Mouse (Mus musculus): ENCODE data around the gene Pax8. TPM values are rescaled to one million over a fixed set of nuclear protein-coding genes. Genes with fewer than 3 reads are reported as not detected.

Pax8 gene
- polyA plus RNA-seq, 1 experiment from 2014 or later: 0.09 TPM

GRCm38 (mm10) chr2:24479906-24480305, 4.5 kb upstream of the Pax8 start:
- Histone ChIP-seq H3K9me3 (replicated peaks) (no peaks in the 10 kb centered on the region), H3K9ac (no peak overlapping the region), H3K27me3 (peaks cover 32% of the 10 kb centered on the region), H3K27ac (no peak overlapping the region), H3K4me3 (no peak overlapping the region), H3K4me2 (no peak overlapping the region), H3K4me1 (peaks cover 7% of the 10 kb centered on the region; the same call in 1 of the 2 replicates), H3K36me3 (ENCODE audit: poor library complexity, severe bottlenecking) (no peaks in the 10 kb centered on the region)
- ATAC-seq: no peak
- WGBS: 63% methylated on average over 2 of the region's 2 CpGs

- H3K36me3 ChIP-seq (ENCODE audit: poor library complexity, severe bottlenecking): no peaks in the 10 kb centered on the region
- H3K27ac ChIP-seq: no peak overlapping the region
- H3K4me3 ChIP-seq: no peak overlapping the region
- peaks cover 39% of the 10 kb centered on the region for H3K27me3 ChIP-seq
- no peak overlapping the region for H3K4me2 ChIP-seq
- 4% methylated on average over 1 of the region's 1 CpGs for WGBS
- H3K9ac ChIP-seq: no peak overlapping the region
- ATAC-seq: no peak
- H3K4me1 ChIP-seq: peaks cover 10% of the 10 kb centered on the region
- H3K9me3 ChIP-seq (replicated peaks): no peaks in the 10 kb centered on the region
Observed at GRCm38 (mm10) chr2:24479151-24479550, 3.8 kb upstream of the Pax8 start.

- ATAC-seq: no peak
- Histone ChIP-seq H3K4me3 (no peak overlapping the region), H3K4me1 (peaks cover 16% of the 10 kb centered on the region), H3K9ac (no peak overlapping the region), H3K9me3 (replicated peaks) (no peaks in the 10 kb centered on the region), H3K27ac (no peak overlapping the region), H3K4me2 (no peak overlapping the region), H3K27me3 (peaks cover 44% of the 10 kb centered on the region), H3K36me3 (ENCODE audit: poor library complexity, severe bottlenecking) (no peaks in the 10 kb centered on the region)
- 40% methylated on average over 4 of the region's 4 CpGs for WGBS
Observed at GRCm38 (mm10) chr2:24478611-24479010, 3.2 kb upstream of the Pax8 start.

DNA sequence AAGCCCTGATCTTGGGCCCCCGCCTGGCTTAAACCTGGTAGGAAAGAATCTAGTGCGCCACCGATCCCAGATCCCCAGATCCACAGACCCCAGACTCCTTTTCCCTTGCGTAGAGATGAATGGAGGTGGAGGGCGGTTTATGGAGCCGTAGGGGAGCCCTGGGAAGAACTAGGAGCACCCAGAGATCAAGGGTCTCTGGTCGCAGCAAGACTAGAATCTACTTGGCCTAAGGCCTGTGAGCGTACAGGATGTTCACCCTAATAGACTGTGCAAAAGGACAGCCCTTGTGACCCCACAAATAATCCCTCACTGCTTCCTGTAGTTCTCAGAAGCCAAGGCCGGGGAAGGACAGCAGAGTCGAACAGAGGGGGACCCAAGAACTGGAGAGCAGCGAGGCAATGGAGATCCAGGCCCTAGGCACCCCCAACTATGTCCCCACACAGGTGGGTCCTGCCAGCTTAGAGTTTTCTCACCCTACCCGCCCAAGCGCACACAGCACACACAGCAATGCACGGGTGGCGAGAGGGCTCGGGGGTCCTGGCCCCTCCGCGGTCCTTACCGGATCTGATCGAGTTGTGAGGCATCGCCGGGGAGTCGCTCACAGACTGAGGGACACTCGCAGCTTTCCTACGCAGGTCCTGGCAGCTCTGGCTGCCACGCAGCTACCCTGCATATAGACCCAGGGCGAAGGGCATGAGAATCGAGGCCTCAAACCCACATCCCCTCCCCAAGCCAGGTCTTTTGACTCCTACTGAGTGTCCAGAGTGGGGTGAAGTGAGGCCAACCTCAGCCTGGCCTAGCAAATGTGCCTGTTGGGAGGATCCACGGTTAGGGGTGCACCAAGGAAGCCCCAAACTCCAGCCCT, 653 bp downstream of the Pax8 start:
- Histone ChIP-seq H3K9ac (no peak overlapping the region), H3K36me3 (ENCODE audit: poor library complexity, severe bottlenecking) (no peaks in the 10 kb centered on the region), H3K27me3 (peaks cover 77% of the 10 kb centered on the region), H3K4me1 (peaks cover 18% of the 10 kb centered on the region), H3K9me3 (replicated peaks) (no peaks in the 10 kb centered on the region), H3K4me2 (peak overlapping the region; percentile 53), H3K4me3 (peak overlapping the region; percentile 28), H3K27ac (no peak overlapping the region)
- ATAC-seq: no peak
- WGBS: 7% methylated on average over 29 of the region's 29 CpGs

DNA sequence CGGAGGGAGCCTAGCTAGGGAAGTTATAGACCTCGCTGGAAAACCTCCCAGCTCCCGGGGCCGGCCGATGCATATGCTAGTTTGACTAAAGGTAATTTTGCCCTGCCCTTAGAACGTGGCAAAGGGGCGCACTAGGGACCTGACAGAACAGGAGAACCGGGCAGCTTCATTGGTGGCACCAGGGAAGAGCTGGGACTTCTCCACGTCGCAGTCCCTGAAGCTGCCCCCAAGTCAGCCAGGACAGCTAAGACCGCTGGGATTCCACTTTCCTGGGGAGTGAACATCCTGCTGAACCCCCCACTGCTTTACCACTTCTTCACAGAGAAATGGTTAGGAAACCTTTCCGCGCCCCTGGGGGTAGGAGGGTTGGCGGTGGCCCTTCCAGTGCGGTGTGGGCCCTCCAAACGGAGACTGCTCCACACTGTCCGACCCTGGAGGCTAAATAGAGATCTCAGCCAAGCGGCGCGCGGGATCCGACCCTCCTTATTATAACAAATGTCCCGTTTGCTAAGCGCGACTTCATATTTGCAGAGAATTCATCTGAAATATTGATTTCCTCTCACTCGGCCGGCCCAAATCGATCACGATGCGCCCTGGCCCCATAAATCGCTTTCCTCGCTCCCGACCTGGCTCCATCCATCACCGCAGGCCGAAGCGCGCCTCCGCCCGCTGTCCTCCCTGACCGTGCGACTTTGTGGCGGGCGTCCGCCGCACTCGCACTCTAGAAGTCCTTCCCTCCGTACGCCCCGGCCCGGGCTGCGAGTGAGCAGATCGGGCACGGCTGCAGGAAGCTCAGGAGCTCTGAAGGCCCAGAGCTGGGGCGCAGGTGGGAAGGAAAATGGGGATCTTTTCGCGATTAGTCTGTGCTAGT, 1.5 kb downstream of the Pax8 start:
- H3K4me3 ChIP-seq: peak overlapping the region; percentile 28
- peaks cover 11% of the 10 kb centered on the region for H3K4me1 ChIP-seq
- H3K27ac ChIP-seq: no peak overlapping the region
- WGBS: under 1% methylated on average over 56 of the region's 56 CpGs
- no peaks in the 10 kb centered on the region for H3K9me3 ChIP-seq (replicated peaks)
- no peaks in the 10 kb centered on the region for H3K36me3 ChIP-seq (ENCODE audit: poor library complexity, severe bottlenecking)
- H3K4me2 ChIP-seq: peak overlapping the region; percentile 53
- no peak overlapping the region; the same call in 1 of the 2 replicates for H3K9ac ChIP-seq
- 0 out of 2 replicates have a peak, but pooled peaks have one; percentile 27 for ATAC-seq
- H3K27me3 ChIP-seq: peaks cover 81% of the 10 kb centered on the region

GRCm38 (mm10) chr2:24472677-24473076, 2.7 kb downstream of the Pax8 start:
- Histone ChIP-seq H3K27me3 (peaks cover 77% of the 10 kb centered on the region), H3K36me3 (ENCODE audit: poor library complexity, severe bottlenecking) (no peaks in the 10 kb centered on the region), H3K4me3 (no peak overlapping the region), H3K4me1 (peaks cover 11% of the 10 kb centered on the region), H3K4me2 (no peak overlapping the region), H3K9me3 (replicated peaks) (no peaks in the 10 kb centered on the region), H3K9ac (no peak overlapping the region), H3K27ac (no peak overlapping the region)
- ATAC-seq: no peak
- WGBS: under 1% methylated on average over 11 of the region's 11 CpGs

DNA sequence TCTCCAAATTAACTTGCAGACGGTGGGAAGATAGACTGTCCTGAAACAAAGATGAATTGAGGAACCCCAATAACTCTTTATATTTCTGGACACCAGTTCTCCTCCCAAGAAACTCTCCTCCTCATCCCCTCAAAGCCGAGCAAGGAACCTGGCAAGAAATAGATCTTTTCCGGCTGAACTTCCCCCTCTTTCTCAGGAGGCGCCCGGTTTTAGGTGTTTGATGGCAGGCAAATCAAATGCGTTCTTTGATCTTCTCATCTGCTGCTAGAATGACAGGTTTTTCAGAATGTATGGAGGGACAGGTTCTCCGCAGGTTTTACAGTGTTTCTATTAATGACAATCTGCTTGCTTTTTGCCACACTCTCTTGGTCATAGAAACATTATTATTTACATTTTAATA, 3.3 kb downstream of the Pax8 start:
- ATAC-seq: no peak
- WGBS: 2% methylated on average over 7 of the region's 7 CpGs
- Histone ChIP-seq H3K27me3 (peaks cover 75% of the 10 kb centered on the region), H3K4me3 (no peak overlapping the region), H3K27ac (no peak overlapping the region), H3K4me2 (no peak overlapping the region), H3K9me3 (replicated peaks) (no peaks in the 10 kb centered on the region), H3K4me1 (peaks cover 11% of the 10 kb centered on the region), H3K36me3 (ENCODE audit: poor library complexity, severe bottlenecking) (no peaks in the 10 kb centered on the region), H3K9ac (no peak overlapping the region)

GRCm38 (mm10) chr2:24469102-24469501, 6.3 kb downstream of the Pax8 start:
- H3K9ac ChIP-seq: no peak overlapping the region
- H3K27ac ChIP-seq: no peak overlapping the region
- H3K4me2 ChIP-seq: no peak overlapping the region
- no peak for ATAC-seq
- peaks cover 48% of the 10 kb centered on the region for H3K27me3 ChIP-seq
- WGBS: 58% methylated on average over 4 of the region's 4 CpGs
- no peaks in the 10 kb centered on the region for H3K9me3 ChIP-seq (replicated peaks)
- no peak overlapping the region for H3K4me3 ChIP-seq
- H3K4me1 ChIP-seq: peaks cover 7% of the 10 kb centered on the region
- no peaks in the 10 kb centered on the region for H3K36me3 ChIP-seq (ENCODE audit: poor library complexity, severe bottlenecking)

DNA sequence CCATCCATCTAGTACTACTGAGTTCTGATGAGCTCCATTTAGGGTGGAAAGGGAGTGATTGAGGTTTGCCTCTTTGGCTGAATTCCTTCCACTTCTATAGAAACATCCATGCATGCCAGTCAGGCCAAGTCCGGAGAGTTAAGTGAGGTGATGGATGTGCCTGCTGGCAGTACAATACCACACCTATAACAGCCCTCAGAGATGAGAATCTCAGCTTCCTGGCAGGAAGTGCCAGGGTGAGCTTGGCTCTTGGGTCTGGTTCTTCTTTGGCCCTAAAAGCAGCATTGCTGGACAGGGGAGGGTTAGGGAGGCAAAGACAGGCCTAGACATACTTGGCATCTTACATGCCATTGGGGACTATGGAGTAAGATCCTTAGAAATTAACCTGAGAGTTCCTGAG, 7.0 kb downstream of the Pax8 start:
- Histone ChIP-seq H3K27ac (no peak overlapping the region), H3K4me1 (peaks cover under 1% of the 10 kb centered on the region; the same call in 1 of the 2 replicates), H3K4me3 (no peak overlapping the region), H3K9ac (no peak overlapping the region), H3K27me3 (peaks cover 42% of the 10 kb centered on the region), H3K4me2 (no peak overlapping the region), H3K36me3 (ENCODE audit: poor library complexity, severe bottlenecking) (no peaks in the 10 kb centered on the region), H3K9me3 (replicated peaks) (no peaks in the 10 kb centered on the region)
- 75% methylated on average over 1 of the region's 1 CpGs for WGBS
- no peak for ATAC-seq

- Histone ChIP-seq H3K9me3 (replicated peaks) (no peaks in the 10 kb centered on the region), H3K27me3 (peaks cover 30% of the 10 kb centered on the region), H3K4me2 (no peak overlapping the region), H3K36me3 (ENCODE audit: poor library complexity, severe bottlenecking) (no peaks in the 10 kb centered on the region), H3K4me3 (no peak overlapping the region), H3K9ac (no peak overlapping the region), H3K27ac (no peak overlapping the region), H3K4me1 (no peaks in the 10 kb centered on the region)
- ATAC-seq: no peak
- WGBS: 3% methylated on average over 1 of the region's 1 CpGs
Observed at GRCm38 (mm10) chr2:24467156-24467555, 8.2 kb downstream of the Pax8 start.

DNA sequence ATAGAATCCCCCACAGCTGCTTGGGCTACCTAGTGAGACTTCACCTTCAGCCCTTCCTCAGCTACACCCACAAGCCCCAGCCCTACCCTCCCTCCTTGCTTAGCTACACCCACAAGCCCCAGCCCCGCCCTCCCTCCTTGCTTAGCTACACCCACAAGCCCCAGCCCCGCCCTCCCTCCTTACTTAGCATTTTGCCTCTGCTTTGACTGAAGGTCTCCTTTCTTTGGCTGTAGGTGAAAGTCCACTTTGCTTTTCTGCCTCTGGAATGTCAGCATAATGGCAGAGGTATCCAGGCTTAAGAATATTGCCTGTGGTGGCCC, 14.6 kb downstream of the Pax8 start:
- Histone ChIP-seq H3K27me3 (peaks cover 12% of the 10 kb centered on the region), H3K9ac (no peak overlapping the region), H3K4me1 (no peaks in the 10 kb centered on the region), H3K9me3 (replicated peaks) (no peaks in the 10 kb centered on the region), H3K36me3 (ENCODE audit: poor library complexity, severe bottlenecking) (no peaks in the 10 kb centered on the region), H3K4me3 (no peak overlapping the region), H3K4me2 (no peak overlapping the region), H3K27ac (no peak overlapping the region)
- WGBS: 33% methylated on average over 1 of the region's 2 CpGs
- ATAC-seq: no peak

GRCm38 (mm10) chr2:24460112-24460807, 15.1 kb downstream of the Pax8 start:
- 47% methylated on average over 9 of the region's 9 CpGs for WGBS
- no peak overlapping the region for H3K4me3 ChIP-seq
- no peak for ATAC-seq
- H3K36me3 ChIP-seq (ENCODE audit: poor library complexity, severe bottlenecking): no peaks in the 10 kb centered on the region
- no peak overlapping the region for H3K9ac ChIP-seq
- peaks cover 14% of the 10 kb centered on the region for H3K27me3 ChIP-seq
- H3K4me2 ChIP-seq: no peak overlapping the region
- H3K27ac ChIP-seq: no peak overlapping the region
- no peaks in the 10 kb centered on the region for H3K9me3 ChIP-seq (replicated peaks)
- H3K4me1 ChIP-seq: no peaks in the 10 kb centered on the region
